Mouse (Mus musculus) liver, embryonic 13.5 days (tissue): ENCODE measurements around the gene Tnk2. TPM values are rescaled to one million over a fixed set of nuclear protein-coding genes. Genes with fewer than 3 reads are reported as not detected.
A peak's percentile ranks its signal among the peaks of the same experiment; 100 is the strongest.

Experiments used
- ATAC-seq: fragments of 200-750 bp; cut with Nextera tagmentation; 2 replicates; pipeline ENCODE4 v1.8.0; 2017; ENCODE audit warnings: low read depth, mild to moderate bottlenecking, moderate number of reproducible peaks, moderate library complexity
- DNase-seq: peaks from one replicate; pipeline ENCODE4 v3.0.0; 2022
- H3K27ac ChIP-seq: fragments of 300-500 bp; sonication (generic); 2 replicates; pipeline ENCODE4 v1.5.1; 2015; ENCODE audit warnings: moderate library complexity, mild to moderate bottlenecking, inconsistent platforms
- H3K27me3 ChIP-seq: fragments of 300-500 bp; sonication (generic); 2 replicates; pipeline ENCODE4 v1.6.1; 2015; ENCODE audit warnings: mild to moderate bottlenecking, inconsistent platforms
- H3K36me3 ChIP-seq: fragments of 300-500 bp; sonication (generic); 2 replicates; pipeline ENCODE4 v1.6.1; 2015; ENCODE audit warnings: mild to moderate bottlenecking, inconsistent platforms
- H3K4me1 ChIP-seq: fragments of 300-500 bp; sonication (generic); replicated peaks from 2 replicates; pipeline ENCODE4 v1.6.1; 2015; ENCODE audit warnings: inconsistent platforms
- H3K4me2 ChIP-seq: fragments of 300-500 bp; sonication (generic); 2 replicates; pipeline ENCODE4 v1.6.1; 2015; ENCODE audit warnings: inconsistent platforms, mild to moderate bottlenecking, moderate library complexity
- H3K4me3 ChIP-seq: fragments of 300-500 bp; sonication (generic); replicated peaks from 2 replicates; pipeline ENCODE4 v1.5.1; 2015; ENCODE audit warnings: mild to moderate bottlenecking, inconsistent platforms
- H3K9ac ChIP-seq: fragments of 300-500 bp; sonication (generic); 2 replicates; pipeline ENCODE4 v1.6.1; 2015; ENCODE audit warnings: mild to moderate bottlenecking, inconsistent platforms
- H3K9me3 ChIP-seq: fragments of 300-500 bp; sonication (generic); replicated peaks from 2 replicates; pipeline ENCODE4 v1.6.1; 2016; ENCODE audit warnings: inconsistent platforms
- WGBS: fragments of 180-500 bp; shearing (Covaris S2); methylation state at CpG from one replicate; pipeline ENCODE4 v1.1.7; 2015; ENCODE audit not compliant: insufficient replicate concordance; 5-methylcytosine and 5-hydroxymethylcytosine counted together
- polyA plus RNA-seq: library from polyadenylated mRNA; unstranded; fragments of >200 nt; fragmentation: Nextera tagmentation; extraction: Ambion mirVana; gene quantifications from 2 replicates; pipeline ENCODE4 v1.2.1, GENCODE M21; 2015

The Tnk2 gene
- polyA plus RNA-seq, 1 experiment from 2014 or later, result 4.9 TPM

DNA sequence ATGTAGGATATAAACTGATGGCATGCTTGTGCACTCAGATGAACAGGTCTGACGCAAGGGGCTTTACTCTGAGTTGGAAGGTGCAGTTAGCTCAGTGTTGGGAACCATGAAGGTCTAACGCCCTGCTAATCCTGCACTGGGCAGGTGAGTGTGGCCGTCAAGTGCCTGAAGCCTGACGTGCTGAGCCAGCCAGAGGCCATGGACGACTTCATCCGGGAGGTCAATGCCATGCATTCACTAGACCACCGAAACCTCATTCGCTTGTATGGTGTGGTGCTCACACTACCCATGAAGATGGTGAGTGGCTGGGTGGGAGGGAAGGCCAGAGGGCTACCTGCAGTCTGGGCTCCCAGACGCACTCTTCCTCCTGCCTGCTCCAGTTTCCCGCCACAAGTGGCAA lies 25.6 kb downstream of the Tnk2 start:
- H3K4me2 ChIP-seq, result no peak overlapping the region
- peaks cover 52% of the 10 kb centered on the region for H3K36me3 ChIP-seq
- H3K4me1 ChIP-seq, result peaks cover 99% of the 10 kb centered on the region
- DNase-seq, result no peak
- H3K9me3 ChIP-seq, result no peaks in the 10 kb centered on the region
- H3K27me3 ChIP-seq, result no peaks in the 10 kb centered on the region
- no peak for ATAC-seq
- no peak overlapping the region for H3K9ac ChIP-seq
- H3K27ac ChIP-seq, result no peak overlapping the region
- H3K4me3 ChIP-seq, result no peak overlapping the region
- 93% methylated on average over 10 of the region's 10 CpGs for WGBS

DNA sequence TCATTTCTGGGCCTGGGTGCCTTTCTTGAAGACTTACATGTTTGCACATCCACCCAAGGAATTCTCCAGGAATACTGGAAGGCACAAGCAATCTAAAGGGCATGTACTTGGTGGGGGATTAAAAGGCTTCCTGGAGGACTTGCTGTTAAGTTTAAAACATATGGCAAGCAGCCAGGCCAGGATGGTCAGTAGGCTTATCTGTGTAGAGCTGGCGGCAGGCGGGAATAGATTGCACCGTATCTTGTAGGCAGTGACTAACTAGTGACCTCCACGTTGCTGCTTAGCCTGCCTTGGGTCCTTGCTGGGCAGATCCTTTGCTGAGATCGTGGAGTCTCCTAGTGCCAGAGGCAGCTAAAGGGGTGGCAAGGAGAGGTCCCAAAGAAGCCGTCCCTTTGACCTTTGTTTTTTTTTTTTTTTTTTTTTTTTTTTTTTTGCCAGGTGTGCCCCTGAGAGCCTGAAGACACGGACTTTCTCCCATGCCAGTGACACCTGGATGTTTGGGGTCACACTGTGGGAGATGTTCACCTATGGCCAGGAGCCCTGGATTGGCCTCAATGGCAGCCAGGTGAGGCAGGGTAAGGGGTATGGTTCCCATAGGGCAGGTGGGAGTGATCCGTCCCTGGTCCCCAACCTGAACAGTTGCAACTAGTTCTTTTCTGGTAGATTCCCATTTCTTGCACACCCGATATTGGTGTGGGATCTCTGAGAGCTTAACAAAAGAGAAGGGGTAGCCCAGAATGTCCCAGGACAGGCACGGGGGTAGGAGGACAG lies 26.9 kb downstream of the Tnk2 start:
- Histone ChIP-seq H3K9ac (peak overlapping the region; percentile 40), H3K4me2 (peak overlapping the region; percentile 26; the same call in 1 of the 2 replicates), H3K9me3 (no peaks in the 10 kb centered on the region), H3K4me3 (no peak overlapping the region), H3K27ac (peak overlapping the region; percentile 65), H3K36me3 (peaks cover 65% of the 10 kb centered on the region), H3K4me1 (peaks cover 86% of the 10 kb centered on the region), H3K27me3 (no peaks in the 10 kb centered on the region)
- peak; percentile 57 for DNase-seq
- WGBS, result 45% methylated on average over 10 of the region's 10 CpGs
- 0 out of 2 replicates have a peak, but pooled peaks have one; percentile 9 for ATAC-seq

DNA sequence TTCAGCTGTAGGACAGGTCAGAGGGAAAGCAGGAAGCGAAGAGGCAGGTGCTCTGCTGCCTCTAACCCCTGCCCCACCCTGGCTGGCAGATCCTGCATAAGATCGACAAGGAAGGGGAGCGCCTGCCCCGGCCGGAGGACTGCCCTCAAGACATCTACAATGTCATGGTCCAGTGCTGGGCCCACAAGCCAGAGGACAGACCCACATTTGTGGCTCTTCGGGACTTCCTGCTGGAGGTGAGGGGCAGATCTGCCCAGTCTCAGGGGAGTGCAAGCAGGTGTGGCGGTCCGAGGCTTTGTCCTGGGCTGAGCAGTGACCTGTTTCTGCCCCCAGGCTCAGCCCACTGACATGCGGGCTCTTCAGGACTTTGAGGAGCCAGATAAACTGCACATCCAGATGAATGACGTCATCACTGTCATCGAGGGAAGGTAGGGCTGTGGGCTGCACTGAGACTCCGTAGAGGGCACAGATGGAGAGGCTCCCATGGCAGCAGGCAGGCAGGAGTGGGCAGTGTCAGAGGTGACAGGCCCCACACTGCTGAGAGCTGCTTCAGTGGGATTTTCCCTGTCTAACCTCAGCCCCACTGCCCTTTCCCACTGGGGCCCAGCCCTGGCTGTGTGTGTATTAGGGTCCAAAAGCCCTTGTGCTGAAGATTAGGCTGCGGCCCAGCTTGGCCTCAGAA lies 27.7 kb downstream of the Tnk2 start:
- H3K9ac ChIP-seq, result peak overlapping the region; percentile 40
- H3K4me2 ChIP-seq, result 0 out of 2 replicates have a peak overlapping the region, but pooled peaks have one; percentile 4

DNA sequence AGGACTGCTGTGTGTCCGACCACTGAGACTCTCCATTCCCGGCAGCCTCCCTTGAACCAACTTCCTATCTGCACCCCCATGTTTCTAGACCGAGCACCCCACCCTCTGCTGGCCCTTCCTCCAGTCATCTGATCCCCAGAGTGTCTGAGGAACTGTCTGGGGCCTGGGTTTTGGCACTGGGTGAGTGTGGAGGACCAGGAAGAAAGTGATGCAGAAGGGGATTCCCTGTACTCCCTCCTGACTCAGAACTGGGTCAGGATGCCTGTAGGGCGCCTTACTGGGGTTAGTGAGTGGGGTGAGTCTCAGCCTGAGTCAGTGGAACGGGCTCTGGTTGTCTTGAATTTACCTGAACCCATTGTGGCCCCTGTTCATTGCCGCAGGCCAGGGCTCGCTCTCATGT lies 28.6 kb downstream of the Tnk2 start:
- 0 out of 2 replicates have a peak overlapping the region, but pooled peaks have one; percentile 4 for H3K4me2 ChIP-seq
- no peaks in the 10 kb centered on the region for H3K9me3 ChIP-seq
- peak overlapping the region; percentile 62 for H3K27ac ChIP-seq
- H3K27me3 ChIP-seq, result no peaks in the 10 kb centered on the region
- H3K9ac ChIP-seq, result no peak overlapping the region
- H3K4me3 ChIP-seq, result no peak overlapping the region
- DNase-seq, result no peak
- no peak for ATAC-seq
- H3K4me1 ChIP-seq, result peaks cover 72% of the 10 kb centered on the region
- peaks cover 81% of the 10 kb centered on the region for H3K36me3 ChIP-seq
- WGBS, result 74% methylated on average over 7 of the region's 7 CpGs

More for the DNA sequence above, 27.7 kb downstream of the Tnk2 start:
- H3K27ac ChIP-seq, result peak overlapping the region; percentile 65; the same call in 1 of the 2 replicates
- peaks cover 73% of the 10 kb centered on the region for H3K36me3 ChIP-seq
- WGBS, result 74% methylated on average over 13 of the region's 13 CpGs
- no peak for ATAC-seq
- H3K4me1 ChIP-seq, result peaks cover 78% of the 10 kb centered on the region
- DNase-seq, result no peak
- H3K9me3 ChIP-seq, result no peaks in the 10 kb centered on the region
- no peak overlapping the region for H3K4me3 ChIP-seq
- no peaks in the 10 kb centered on the region for H3K27me3 ChIP-seq

DNA sequence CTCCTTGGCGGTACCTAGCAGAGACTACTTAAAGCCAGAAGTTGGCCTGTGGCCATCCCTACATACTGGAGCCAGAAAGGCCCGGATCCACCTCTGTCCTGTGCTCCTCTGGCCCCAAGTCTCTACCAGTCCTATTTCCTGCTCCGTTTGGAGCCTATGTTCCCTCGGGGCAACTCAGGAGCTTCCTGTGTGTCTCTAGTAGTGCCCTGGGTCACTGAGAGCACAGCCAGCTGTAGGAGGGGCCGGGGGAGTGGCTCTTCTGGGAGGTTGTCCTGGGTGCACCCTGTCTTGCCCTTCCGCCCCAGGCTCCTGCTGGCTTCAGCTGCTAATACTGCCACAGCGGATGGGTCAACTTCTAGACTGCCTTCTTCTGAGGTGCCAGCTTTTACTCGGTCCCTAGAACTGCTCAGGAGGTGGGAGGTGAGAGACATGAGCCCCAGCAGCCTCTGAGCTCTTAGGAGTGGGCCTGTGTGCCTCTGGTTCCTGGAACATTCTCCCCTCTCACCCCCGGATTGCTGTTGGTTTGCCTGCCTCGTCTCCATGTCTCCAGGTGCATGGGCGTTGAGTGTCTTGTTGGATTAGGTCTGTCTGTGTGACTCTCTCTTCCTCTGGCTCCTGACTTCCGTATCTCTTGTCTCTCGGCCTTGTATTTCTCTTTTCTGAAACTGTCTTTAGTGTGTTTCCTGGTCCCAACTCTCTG lies 29.3 kb downstream of the Tnk2 start:
- H3K27ac ChIP-seq, result peak overlapping the region; percentile 62
- H3K4me3 ChIP-seq, result no peak overlapping the region
- DNase-seq (no peak), ATAC-seq (0 out of 2 replicates have a peak, but pooled peaks have one; percentile 27)
- H3K36me3 ChIP-seq, result peaks cover 81% of the 10 kb centered on the region
- H3K27me3 ChIP-seq, result no peaks in the 10 kb centered on the region
- H3K9ac ChIP-seq, result no peak overlapping the region
- no peaks in the 10 kb centered on the region for H3K9me3 ChIP-seq
- H3K4me1 ChIP-seq, result peaks cover 65% of the 10 kb centered on the region
- H3K4me2 ChIP-seq, result no peak overlapping the region
- 74% methylated on average over 13 of the region's 13 CpGs for WGBS

DNA sequence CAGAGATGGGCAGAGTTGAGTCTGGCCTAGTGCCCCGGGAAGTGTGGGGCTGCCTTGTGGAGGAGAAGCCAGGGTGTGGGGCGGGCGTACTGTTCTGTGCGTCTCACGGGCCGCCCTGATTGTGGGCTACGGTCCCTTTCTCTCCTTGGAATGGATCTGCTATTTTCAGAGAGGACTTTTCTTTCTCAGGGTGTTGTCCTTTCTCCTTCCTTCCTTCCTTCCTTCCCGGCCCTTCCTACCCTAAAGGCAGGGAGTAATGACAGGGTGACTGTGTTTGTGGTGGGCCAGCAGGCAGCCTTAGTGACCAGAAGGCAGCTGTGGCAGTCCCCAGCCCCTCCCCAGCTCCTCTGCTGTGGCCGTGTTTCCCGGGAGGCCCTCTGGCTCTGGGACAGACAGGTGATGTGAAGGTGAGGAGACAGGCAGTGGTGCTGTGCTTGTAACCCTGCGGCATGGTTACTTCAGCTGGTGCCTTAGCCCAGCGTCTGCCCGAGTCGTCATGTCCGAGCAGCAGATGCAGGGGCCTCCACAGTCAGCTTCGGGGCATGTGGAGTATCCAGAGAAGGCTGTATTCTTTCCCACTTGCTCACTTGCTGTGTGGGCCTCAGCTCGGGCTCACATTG lies 30.6 kb downstream of the Tnk2 start:
- 0 out of 2 replicates have a peak overlapping the region, but pooled peaks have one; percentile 10 for H3K27ac ChIP-seq
- no peak overlapping the region for H3K4me2 ChIP-seq
- no peaks in the 10 kb centered on the region for H3K9me3 ChIP-seq
- no peak overlapping the region for H3K4me3 ChIP-seq
- DNase-seq (no peak), ATAC-seq (no peak)
- H3K27me3 ChIP-seq, result no peaks in the 10 kb centered on the region
- H3K4me1 ChIP-seq, result peaks cover 56% of the 10 kb centered on the region
- H3K36me3 ChIP-seq, result peaks cover 83% of the 10 kb centered on the region
- no peak overlapping the region for H3K9ac ChIP-seq
- WGBS, result 88% methylated on average over 17 of the region's 17 CpGs

DNA sequence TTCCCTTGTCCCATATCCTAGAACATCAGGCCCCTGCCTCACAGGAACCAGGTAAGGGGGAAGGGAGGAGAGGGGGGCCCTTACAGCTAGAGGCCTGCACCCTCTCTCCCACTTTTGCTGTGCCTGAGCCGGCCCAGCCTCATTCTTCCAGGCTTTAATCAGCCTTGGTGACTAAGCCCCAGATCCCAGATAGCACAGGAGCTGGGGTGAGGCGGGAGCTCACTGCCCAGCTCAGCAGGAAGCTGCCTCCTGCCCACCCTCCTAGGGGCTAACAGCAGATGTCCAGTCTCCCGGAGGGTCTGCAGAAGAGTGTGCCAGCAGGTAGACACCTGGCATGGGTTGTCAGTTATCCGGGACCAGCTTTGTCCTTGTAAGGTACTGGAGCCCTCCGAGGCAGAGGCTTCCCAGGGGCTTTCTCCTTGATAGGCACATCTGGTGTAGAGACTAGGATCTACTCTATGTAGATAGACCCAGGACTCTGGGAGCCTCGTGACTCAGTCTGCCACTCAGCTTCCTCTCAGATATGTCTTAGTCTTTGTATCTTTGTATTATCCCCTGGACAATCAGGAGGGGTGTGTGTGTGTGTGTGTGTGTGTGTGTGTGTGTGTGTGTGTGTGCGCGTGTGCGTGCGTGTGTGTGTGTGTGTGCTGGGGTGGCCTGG lies 33.5 kb downstream of the Tnk2 start:
- WGBS, result 79% methylated on average over 10 of the region's 10 CpGs
- H3K27ac ChIP-seq, result peak overlapping the region; percentile 18; the same call in 1 of the 2 replicates
- no peaks in the 10 kb centered on the region for H3K27me3 ChIP-seq

DNA sequence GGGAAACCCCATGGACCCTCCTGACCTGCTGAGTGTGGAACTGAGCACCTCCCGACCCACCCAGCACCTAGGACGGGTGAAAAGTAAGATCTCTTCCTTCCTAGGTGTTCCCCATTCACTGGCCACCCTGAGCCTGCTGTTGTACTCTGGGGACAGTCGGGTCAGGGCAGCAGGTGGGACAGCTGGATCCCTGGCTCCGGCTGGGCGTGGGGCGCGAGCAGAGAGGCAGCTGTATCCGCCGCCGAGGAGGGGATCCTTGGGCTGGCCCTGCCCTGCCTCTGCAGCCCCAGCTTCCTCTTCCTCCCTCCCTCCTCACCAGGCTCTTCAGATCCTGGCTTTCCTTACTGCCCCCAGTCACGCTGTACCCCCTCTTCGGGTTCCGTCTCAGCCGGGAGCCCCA lies 34.2 kb downstream of the Tnk2 start:
- peaks cover 20% of the 10 kb centered on the region for H3K4me1 ChIP-seq
- H3K9ac ChIP-seq, result no peak overlapping the region
- no peak overlapping the region for H3K27ac ChIP-seq
- no peak overlapping the region for H3K4me2 ChIP-seq
- ATAC-seq, result no peak
- H3K36me3 ChIP-seq, result peaks cover 77% of the 10 kb centered on the region
- H3K4me3 ChIP-seq, result no peak overlapping the region
- no peak for DNase-seq
- WGBS, result 82% methylated on average over 14 of the region's 14 CpGs
- H3K9me3 ChIP-seq, result no peaks in the 10 kb centered on the region
- H3K27me3 ChIP-seq, result no peaks in the 10 kb centered on the region

More for the DNA sequence above, 33.5 kb downstream of the Tnk2 start:
- Histone ChIP-seq H3K36me3 (peaks cover 75% of the 10 kb centered on the region), H3K9ac (no peak overlapping the region), H3K4me3 (no peak overlapping the region), H3K4me2 (no peak overlapping the region), H3K4me1 (peaks cover 27% of the 10 kb centered on the region), H3K9me3 (no peaks in the 10 kb centered on the region)
- DNase-seq, result no peak
- ATAC-seq, result no peak

DNA sequence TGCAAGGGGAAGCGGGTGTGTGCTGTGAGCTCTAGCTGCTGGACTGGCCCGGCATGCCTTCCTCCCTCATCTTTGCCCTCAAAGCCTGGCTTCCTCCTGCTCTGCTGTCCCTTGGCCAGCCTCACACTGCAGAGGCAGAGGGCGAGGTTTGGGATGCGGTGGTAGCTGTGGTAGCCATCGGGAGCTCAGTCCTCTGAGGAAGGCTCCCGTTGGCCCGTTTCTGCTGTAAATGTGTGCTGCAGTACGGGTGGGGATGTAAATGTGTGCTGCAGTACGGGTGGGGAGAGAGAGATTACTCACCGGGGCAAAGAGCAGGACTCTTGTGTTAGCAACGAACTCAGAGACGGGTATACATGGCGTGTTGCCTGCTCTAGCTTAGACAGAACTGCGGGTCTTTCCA lies 35.1 kb downstream of the Tnk2 start:
- DNase-seq, result no peak
- peaks cover 12% of the 10 kb centered on the region for H3K4me1 ChIP-seq
- H3K36me3 ChIP-seq, result peaks cover 78% of the 10 kb centered on the region
- H3K4me2 ChIP-seq, result no peak overlapping the region
- no peak for ATAC-seq
- peak overlapping the region; percentile 32; the same call in 1 of the 2 replicates for H3K27ac ChIP-seq
- H3K9me3 ChIP-seq, result no peaks in the 10 kb centered on the region
- H3K9ac ChIP-seq, result no peak overlapping the region
- WGBS, result 70% methylated on average over 14 of the region's 14 CpGs
- H3K4me3 ChIP-seq, result no peak overlapping the region
- H3K27me3 ChIP-seq, result no peaks in the 10 kb centered on the region

DNA sequence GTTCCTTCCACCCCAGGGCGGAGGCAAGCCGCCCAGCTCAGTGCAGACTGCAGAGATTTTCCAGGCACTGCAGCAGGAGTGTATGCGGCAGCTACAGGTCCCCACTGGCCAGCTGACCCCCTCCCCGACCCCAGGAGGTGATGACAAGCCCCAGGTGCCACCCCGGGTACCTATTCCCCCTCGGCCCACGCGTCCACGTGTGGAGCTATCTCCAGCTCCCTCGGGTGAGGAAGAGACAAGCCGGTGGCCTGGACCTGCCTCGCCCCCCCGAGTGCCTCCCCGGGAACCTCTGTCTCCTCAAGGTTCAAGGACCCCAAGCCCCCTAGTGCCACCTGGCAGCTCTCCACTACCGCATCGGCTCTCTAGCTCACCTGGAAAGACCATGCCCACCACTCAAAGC lies 36.3 kb downstream of the Tnk2 start:
- Histone ChIP-seq H3K27me3 (no peaks in the 10 kb centered on the region), H3K36me3 (peaks cover 66% of the 10 kb centered on the region), H3K9me3 (no peaks in the 10 kb centered on the region), H3K4me1 (peaks cover 8% of the 10 kb centered on the region; the same call in 1 of the 2 replicates), H3K4me3 (no peak overlapping the region), H3K9ac (no peak overlapping the region), H3K27ac (no peak overlapping the region), H3K4me2 (no peak overlapping the region)
- 88% methylated on average over 16 of the region's 16 CpGs for WGBS
- ATAC-seq (no peak), DNase-seq (no peak)
